Mouse (Mus musculus): ENCODE measurements around the gene Nfam1. TPM values are rescaled to one million over a fixed set of nuclear protein-coding genes. Genes with fewer than 3 reads are reported as not detected.

Gene Nfam1
- total and polyA plus RNA-seq, 3 experiments = 7.4 to 10.5 TPM; not detected in 1

DNA sequence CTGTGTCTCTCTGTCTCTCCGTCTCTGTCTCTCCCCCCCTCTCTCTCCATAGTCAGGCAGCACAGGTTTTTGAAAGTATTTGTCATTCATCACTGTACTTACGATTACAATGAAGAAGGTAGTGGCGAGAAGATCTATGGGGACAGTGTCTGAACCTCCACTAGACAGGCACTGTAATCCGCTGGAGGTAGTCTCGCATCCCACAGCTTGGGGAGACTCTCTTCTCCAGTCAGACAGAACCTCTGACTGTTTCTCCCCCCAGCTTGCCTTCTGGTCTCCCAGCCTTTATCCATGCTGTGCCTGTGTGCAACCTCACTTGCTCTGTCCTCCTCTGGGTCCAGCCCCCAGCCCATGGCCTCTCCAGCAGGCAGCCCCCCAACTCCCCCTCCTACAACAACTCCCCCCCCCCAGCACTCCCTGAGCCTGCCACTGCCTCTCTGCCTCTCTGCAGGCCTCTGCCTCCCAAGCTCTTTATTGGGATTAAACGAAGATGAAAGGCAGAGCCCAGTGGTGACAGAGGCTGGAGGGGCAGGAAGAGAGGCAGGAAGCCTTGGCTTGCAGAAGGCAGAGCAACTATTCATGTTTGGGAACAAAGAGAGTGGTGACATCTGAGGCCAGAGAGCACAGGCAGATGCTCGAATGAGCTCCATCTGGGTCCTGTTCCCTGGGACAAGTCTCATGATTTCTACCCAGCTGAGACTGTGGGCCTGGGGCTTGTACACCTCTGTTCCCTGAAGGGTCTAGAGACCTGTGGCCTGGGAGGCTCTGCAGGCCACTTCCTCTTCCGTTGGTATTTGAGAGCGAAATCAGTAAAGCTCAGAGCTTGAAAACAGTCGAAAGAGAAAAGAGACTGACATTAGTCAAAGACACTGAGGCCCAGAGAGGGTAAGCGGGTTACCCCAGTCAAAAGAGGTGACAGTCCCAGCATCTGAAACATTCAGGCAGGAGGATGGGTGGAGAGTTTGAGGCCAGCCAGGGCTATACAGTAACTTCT, 3.1 kb downstream of the Nfam1 start:
- no peak overlapping the region for H3K9ac ChIP-seq (ENCODE audit: control insufficient read depth, low read depth, low read length, poor library complexity, severe bottlenecking)
- TF ChIP-seq EP300 (IDR thresholded peaks at IDR 0.05; ENCODE audit: low read depth in 1 of 2, low read length in 2 of 2) (no peak), USF1 (IDR thresholded peaks at IDR 0.05; ENCODE audit: low read depth, low read length) (no peak), NELFE (IDR thresholded peaks at IDR 0.05; ENCODE audit: low read depth, low read length) (no peak), JUND (IDR thresholded peaks at IDR 0.05; ENCODE audit: low read depth, low read length) (no peak), MYB (IDR thresholded peaks at IDR 0.05; ENCODE audit: low read depth, low read length) (no peak), CHD1 (IDR thresholded peaks at IDR 0.05; ENCODE audit: low read depth, low read length) (no peak), CTCF (IDR thresholded peaks at IDR 0.05 in 2 of 3, conservative IDR thresholded peaks at IDR 0.05 in 1 of 3; ENCODE audit: control insufficient read depth in 1 of 3, insufficient read depth in 1 of 3, low read depth in 2 of 3, low read length in 3 of 3, poor library complexity in 1 of 3, severe bottlenecking in 1 of 3) (no peak), TBP (IDR thresholded peaks at IDR 0.05; ENCODE audit: low read depth, low read length) (no peak), CHD2 (IDR thresholded peaks at IDR 0.05; ENCODE audit: low read length) (no peak), NRF1 (IDR thresholded peaks at IDR 0.05; ENCODE audit: insufficient read depth, low read depth, low read length, poor library complexity, severe bottlenecking) (no peak), ZKSCAN1 (IDR thresholded peaks at IDR 0.05; ENCODE audit: low read depth, low read length) (no peak)
- DNase-seq (ENCODE audit: low read depth, low spot score) = no peak
- no peaks in the 10 kb centered on the region for H3K27me3 ChIP-seq (ENCODE audit: control insufficient read depth in 1 of 2, insufficient read depth in 2 of 2, low read length in 2 of 2)
- H3K79me2 ChIP-seq (ENCODE audit: control insufficient read depth, insufficient read depth, low read length, poor library complexity) = no peaks in the 10 kb centered on the region; the same call in 1 of the 2 replicates
- H3K36me3 ChIP-seq (ENCODE audit: control insufficient read depth in 1 of 2, insufficient read depth in 2 of 2, low read length in 2 of 2) = peaks cover 0 to 2% of the 10 kb centered on the region in 2 experiments; a peak in 2 of 4 replicates
- H3K9me3 ChIP-seq (replicated peaks; ENCODE audit: insufficient read depth, low read length) = no peaks in the 10 kb centered on the region
- H3K4me1 ChIP-seq (ENCODE audit: control insufficient read depth in 1 of 2, insufficient read depth in 2 of 2, low read length in 2 of 2) = peaks cover 0 to 25% of the 10 kb centered on the region in 2 experiments
- H3K27ac ChIP-seq (ENCODE audit: control insufficient read depth, low read depth, low read length) = no peak overlapping the region
- H3K4me3 ChIP-seq (ENCODE audit: control insufficient read depth in 1 of 2, insufficient read depth in 1 of 2, low read depth in 2 of 2, low read length in 2 of 2) = no peak overlapping the region

DNA sequence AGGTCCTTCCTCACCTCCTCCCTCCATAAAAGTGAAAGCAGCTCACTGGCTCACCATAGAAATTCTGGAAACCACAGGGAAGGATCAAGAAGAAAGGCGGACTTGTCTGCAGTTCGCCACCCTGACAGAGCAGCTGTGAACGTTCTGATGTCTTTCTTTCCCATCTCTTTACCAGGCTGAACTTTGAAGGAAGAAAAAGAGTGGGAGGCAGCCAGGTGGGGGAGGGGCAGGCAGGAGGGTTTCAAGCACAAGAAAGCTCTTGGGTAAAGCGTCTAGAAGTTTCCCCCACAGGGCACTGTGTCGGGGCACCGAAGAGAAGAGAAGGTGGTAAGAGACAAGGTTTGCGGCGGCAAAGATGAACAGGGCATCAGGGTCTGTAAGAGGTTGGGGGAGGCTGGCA, 7.0 kb downstream of the Nfam1 start:
- H3K4me1 ChIP-seq (ENCODE audit: control insufficient read depth in 1 of 2, insufficient read depth in 2 of 2, low read length in 2 of 2) = peaks cover 0 to 25% of the 10 kb centered on the region in 2 experiments; a peak in 1 of 4 replicates
- H3K36me3 ChIP-seq (ENCODE audit: control insufficient read depth in 1 of 2, insufficient read depth in 2 of 2, low read length in 2 of 2) = peaks cover 0 to 5% of the 10 kb centered on the region in 2 experiments; a peak in 2 of 4 replicates
- H3K27me3 ChIP-seq (ENCODE audit: control insufficient read depth in 1 of 2, insufficient read depth in 2 of 2, low read length in 2 of 2) = no peaks in the 10 kb centered on the region
- TF ChIP-seq HCFC1 (IDR thresholded peaks at IDR 0.05; ENCODE audit: low read depth, low read length) (no peak), SMC3 (IDR thresholded peaks at IDR 0.05; ENCODE audit: low read depth, low read length) (no peak)
- H3K27ac ChIP-seq (ENCODE audit: control insufficient read depth, low read depth, low read length) = no peak overlapping the region
- no peaks in the 10 kb centered on the region for H3K79me2 ChIP-seq (ENCODE audit: control insufficient read depth, insufficient read depth, low read length, poor library complexity)
- H3K9ac ChIP-seq (ENCODE audit: control insufficient read depth, low read depth, low read length, poor library complexity, severe bottlenecking) = no peak overlapping the region
- H3K4me3 ChIP-seq (ENCODE audit: control insufficient read depth in 1 of 2, insufficient read depth in 1 of 2, low read depth in 2 of 2, low read length in 2 of 2) = no peak overlapping the region
- no peaks in the 10 kb centered on the region for H3K9me3 ChIP-seq (replicated peaks; ENCODE audit: insufficient read depth, low read length)
- DNase-seq (ENCODE audit: low read depth, low spot score) = no peak
